Mouse (Mus musculus) forebrain, embryonic 16.5 days (tissue): Measurements from ENCODE around the gene Cfap99. TPM values are rescaled to one million over a fixed set of nuclear protein-coding genes. Genes with fewer than 3 reads are reported as not detected.
A peak's percentile ranks its signal among the peaks of the same experiment; 100 is the strongest.

Source experiments
- ATAC-seq: fragments of 200-750 bp; cut with Nextera tagmentation; 2 replicates; pipeline ENCODE4 v1.8.0; 2017; ENCODE audit warnings: mild to moderate bottlenecking, moderate library complexity
- H3K27ac ChIP-seq: fragments of 300-500 bp; sonication (generic); 2 replicates; pipeline ENCODE4 v1.5.1; 2014; ENCODE audit warnings: low read length, control low read depth
- H3K27me3 ChIP-seq: fragments of 300-500 bp; sonication (generic); replicated peaks from 2 replicates; pipeline ENCODE4 v1.6.1; 2014; ENCODE audit warnings: low read length; ENCODE audit not compliant: control insufficient read depth, insufficient read depth
- H3K36me3 ChIP-seq: fragments of 300-500 bp; sonication (generic); 2 replicates; pipeline ENCODE4 v1.6.1; 2014; ENCODE audit not compliant: control insufficient read depth, insufficient read depth
- H3K4me1 ChIP-seq: fragments of 300-500 bp; sonication (generic); replicated peaks from 2 replicates; pipeline ENCODE4 v1.6.1; 2014; ENCODE audit warnings: low read length; ENCODE audit not compliant: control insufficient read depth, insufficient read depth
- H3K4me2 ChIP-seq: fragments of 300-500 bp; sonication (generic); 2 replicates; pipeline ENCODE4 v1.6.1; 2014; ENCODE audit warnings: mild to moderate bottlenecking, low read length, control low read depth
- H3K4me3 ChIP-seq: fragments of 300-500 bp; sonication (generic); replicated peaks from 2 replicates; pipeline ENCODE4 v1.5.1; 2014; ENCODE audit warnings: mild to moderate bottlenecking, low read length, control low read depth
- H3K9ac ChIP-seq: fragments of 300-500 bp; sonication (generic); replicated peaks from 2 replicates; pipeline ENCODE4 v1.6.1; 2014; ENCODE audit warnings: low read depth, low read length, control low read depth
- H3K9me3 ChIP-seq: fragments of 300-500 bp; sonication (generic); 2 replicates; pipeline ENCODE4 v1.6.1; 2016; ENCODE audit warnings: low read length; ENCODE audit not compliant: control insufficient read depth
- WGBS: fragments of 180-500 bp; shearing (Covaris S2); extraction: QIAGEN DNeasy Blood & Tissue Kit; methylation state at CpG from one replicate; pipeline ENCODE4 v1.1.7; 2014; 5-methylcytosine and 5-hydroxymethylcytosine counted together
- polyA plus RNA-seq: library from polyadenylated mRNA; unstranded; fragments of >200 nt; fragmentation: Nextera tagmentation; extraction: Ambion mirVana; gene quantifications from 2 replicates; pipeline ENCODE4 v1.2.1, GENCODE M21; 2015

Gene Cfap99
- polyA plus RNA-seq, 1 experiment from 2014 or later = not detected

DNA sequence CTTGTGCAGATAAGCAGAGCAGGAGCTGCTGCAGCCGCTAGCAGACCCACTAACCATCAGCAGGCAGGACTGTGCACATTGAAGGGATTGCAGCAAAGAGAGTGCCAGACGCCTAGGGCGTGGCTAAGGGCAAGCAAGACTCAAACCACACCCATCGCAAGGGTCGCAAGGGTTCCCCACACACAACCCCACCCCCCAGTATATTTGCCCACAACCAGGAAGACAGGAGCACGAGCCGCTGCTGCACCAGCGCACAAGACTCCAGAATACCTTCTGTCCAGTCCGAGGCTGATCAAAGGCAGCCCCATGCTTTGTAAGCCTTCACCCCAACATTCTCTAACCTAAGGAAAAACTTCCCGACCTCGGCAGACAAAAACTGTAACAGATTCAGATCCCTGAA, 1.9 kb upstream of the Cfap99 start:
- no peak overlapping the region for H3K9ac ChIP-seq
- H3K27ac ChIP-seq = no peak overlapping the region
- WGBS = 1% methylated on average over 11 of the region's 11 CpGs
- H3K4me1 ChIP-seq = peaks cover 13% of the 10 kb centered on the region
- no peaks in the 10 kb centered on the region for H3K36me3 ChIP-seq
- H3K9me3 ChIP-seq = no peaks in the 10 kb centered on the region
- ATAC-seq = no peak
- H3K4me2 ChIP-seq = peak overlapping the region; percentile 71
- H3K4me3 ChIP-seq = peak overlapping the region; percentile 81
- peaks cover 15% of the 10 kb centered on the region for H3K27me3 ChIP-seq

- WGBS = under 1% methylated on average over 54 of the region's 54 CpGs
- Histone ChIP-seq H3K4me3 (peak overlapping the region; percentile 81), H3K27me3 (peaks cover 15% of the 10 kb centered on the region), H3K36me3 (no peaks in the 10 kb centered on the region), H3K9me3 (no peaks in the 10 kb centered on the region), H3K9ac (peak overlapping the region; percentile 73), H3K4me1 (peaks cover 13% of the 10 kb centered on the region), H3K4me2 (peak overlapping the region; percentile 71), H3K27ac (no peak overlapping the region)
- no peak for ATAC-seq
Measured at GRCm38 (mm10) chr5:34287001-34287837, 1.2 kb upstream of the Cfap99 start.

DNA sequence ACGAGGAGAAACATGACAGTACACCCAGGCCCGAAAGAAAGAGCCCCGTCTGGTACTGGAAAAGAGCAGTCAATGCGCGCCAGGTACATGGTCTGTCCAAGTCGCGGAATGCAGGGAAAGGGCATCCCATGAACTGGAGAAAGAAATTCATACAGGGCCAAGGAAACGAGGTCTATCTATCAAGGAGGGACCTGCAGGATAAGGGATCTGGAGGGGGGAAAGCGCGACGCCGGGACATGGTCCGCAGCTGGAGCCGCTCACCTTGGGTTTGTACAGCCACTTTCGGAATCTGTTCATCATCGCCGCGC, 608 bp upstream of the Cfap99 start:
- no peaks in the 10 kb centered on the region for H3K9me3 ChIP-seq
- H3K4me1 ChIP-seq = peaks cover 13% of the 10 kb centered on the region
- WGBS = 0% methylated on average over 18 of the region's 18 CpGs
- peak overlapping the region; percentile 73 for H3K9ac ChIP-seq
- H3K4me3 ChIP-seq = peak overlapping the region; percentile 81
- H3K27ac ChIP-seq = no peak overlapping the region
- no peaks in the 10 kb centered on the region for H3K36me3 ChIP-seq
- H3K27me3 ChIP-seq = peaks cover 15% of the 10 kb centered on the region
- ATAC-seq = 0 out of 2 replicates have a peak, but pooled peaks have one; percentile 5
- H3K4me2 ChIP-seq = peak overlapping the region; percentile 71

GRCm38 (mm10) chr5:34289286-34289685, 886 bp downstream of the Cfap99 start:
- H3K27ac ChIP-seq = no peak overlapping the region
- no peaks in the 10 kb centered on the region for H3K36me3 ChIP-seq
- no peak overlapping the region for H3K9ac ChIP-seq
- no peaks in the 10 kb centered on the region for H3K9me3 ChIP-seq
- peaks cover 11% of the 10 kb centered on the region for H3K27me3 ChIP-seq
- H3K4me1 ChIP-seq = peaks cover 13% of the 10 kb centered on the region
- WGBS = 50% methylated on average over 2 of the region's 2 CpGs
- ATAC-seq = no peak
- no peak overlapping the region for H3K4me2 ChIP-seq
- H3K4me3 ChIP-seq = no peak overlapping the region

- H3K36me3 ChIP-seq = no peaks in the 10 kb centered on the region
- ATAC-seq = no peak
- no peak overlapping the region for H3K9ac ChIP-seq
Measured at GRCm38 (mm10) chr5:34293363-34293762, 5.0 kb downstream of the Cfap99 start.

GRCm38 (mm10) chr5:34294696-34295095, 6.3 kb downstream of the Cfap99 start:
- no peaks in the 10 kb centered on the region for H3K36me3 ChIP-seq
- WGBS = 38% methylated on average over 2 of the region's 2 CpGs
- ATAC-seq = no peak
- no peak overlapping the region for H3K9ac ChIP-seq
- no peak overlapping the region for H3K4me3 ChIP-seq
- H3K4me1 ChIP-seq = 0 out of 2 replicates have a peak, but pooled peaks cover 3% of the 10 kb centered on the region
- no peaks in the 10 kb centered on the region for H3K9me3 ChIP-seq
- H3K4me2 ChIP-seq = no peak overlapping the region
- no peak overlapping the region for H3K27ac ChIP-seq
- no peaks in the 10 kb centered on the region for H3K27me3 ChIP-seq

More at GRCm38 (mm10) chr5:34293363-34293762, 5.0 kb downstream of the Cfap99 start:
- 82% methylated on average over 6 of the region's 6 CpGs for WGBS
- Histone ChIP-seq H3K27ac (no peak overlapping the region), H3K27me3 (no peaks in the 10 kb centered on the region), H3K9me3 (no peaks in the 10 kb centered on the region), H3K4me3 (no peak overlapping the region), H3K4me2 (no peak overlapping the region), H3K4me1 (0 out of 2 replicates have a peak, but pooled peaks cover 3% of the 10 kb centered on the region)

GRCm38 (mm10) chr5:34295141-34295540, 6.7 kb downstream of the Cfap99 start:
- Histone ChIP-seq H3K36me3 (no peaks in the 10 kb centered on the region), H3K4me1 (0 out of 2 replicates have a peak, but pooled peaks cover 3% of the 10 kb centered on the region), H3K27ac (no peak overlapping the region), H3K27me3 (no peaks in the 10 kb centered on the region), H3K9me3 (no peaks in the 10 kb centered on the region), H3K9ac (no peak overlapping the region), H3K4me3 (no peak overlapping the region), H3K4me2 (no peak overlapping the region)
- no peak for ATAC-seq
- 82% methylated on average over 2 of the region's 2 CpGs for WGBS

DNA sequence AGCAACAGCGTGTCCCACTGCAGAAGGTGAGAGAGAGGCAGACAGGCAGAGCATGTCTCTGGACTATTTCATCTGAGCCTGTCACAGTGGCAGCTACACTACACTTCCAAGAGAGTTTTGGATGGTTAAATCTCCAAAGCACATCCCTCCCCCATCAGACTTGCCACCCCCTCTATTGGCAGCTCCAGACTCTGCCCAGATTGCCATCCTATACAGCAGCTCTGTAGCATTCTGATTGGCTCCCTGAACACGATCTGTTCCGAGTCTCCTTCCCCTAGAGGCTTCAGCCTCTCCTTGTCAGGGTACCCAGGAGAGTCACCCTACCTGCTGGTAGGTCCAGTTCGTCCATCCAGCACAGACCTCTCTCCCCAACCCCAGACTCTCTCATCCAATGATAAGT, 9.7 kb downstream of the Cfap99 start:
- Histone ChIP-seq H3K9me3 (no peaks in the 10 kb centered on the region), H3K4me3 (no peak overlapping the region), H3K36me3 (no peaks in the 10 kb centered on the region), H3K4me1 (0 out of 2 replicates have a peak, but pooled peaks cover 3% of the 10 kb centered on the region), H3K9ac (no peak overlapping the region), H3K4me2 (no peak overlapping the region), H3K27ac (no peak overlapping the region), H3K27me3 (no peaks in the 10 kb centered on the region)
- ATAC-seq = peak; percentile 43; the same call in 1 of the 2 replicates
- WGBS = 46% methylated on average over 4 of the region's 4 CpGs

DNA sequence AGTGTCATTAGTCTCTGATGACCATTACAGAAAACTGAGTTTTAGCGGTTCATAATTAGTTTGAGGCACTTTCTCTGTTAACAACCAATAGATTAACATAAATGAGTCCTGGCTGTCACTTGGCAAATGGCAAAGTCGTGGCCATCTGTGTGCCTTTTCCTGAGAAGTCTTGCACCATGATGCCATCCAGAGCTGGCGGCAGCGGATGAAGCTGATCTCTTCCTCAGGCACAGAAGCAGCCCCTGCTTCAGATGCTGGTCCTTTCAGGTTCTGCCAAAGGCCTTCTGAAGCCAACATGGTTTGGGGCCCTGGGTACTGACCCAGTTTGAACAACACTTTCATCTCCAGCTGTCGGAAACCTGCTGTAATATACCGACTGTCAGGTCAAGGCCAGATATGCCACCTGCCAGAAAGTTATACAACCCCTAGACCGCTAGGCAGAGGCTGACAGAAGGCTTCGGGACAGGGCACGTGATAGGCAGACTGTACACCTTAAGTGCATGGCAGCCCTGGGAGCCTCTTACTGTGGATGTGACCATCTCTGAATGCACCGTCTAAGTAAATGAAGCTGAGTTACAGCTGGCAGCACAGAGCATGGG, 10.6 kb downstream of the Cfap99 start:
- no peak overlapping the region for H3K9ac ChIP-seq
- no peaks in the 10 kb centered on the region for H3K9me3 ChIP-seq
- H3K36me3 ChIP-seq = no peaks in the 10 kb centered on the region
- no peak overlapping the region for H3K4me3 ChIP-seq
- H3K27ac ChIP-seq = no peak overlapping the region
- no peak for ATAC-seq
- no peaks in the 10 kb centered on the region for H3K27me3 ChIP-seq
- 0 out of 2 replicates have a peak, but pooled peaks cover 3% of the 10 kb centered on the region for H3K4me1 ChIP-seq
- no peak overlapping the region for H3K4me2 ChIP-seq
- WGBS = 80% methylated on average over 10 of the region's 10 CpGs
